Mouse (Mus musculus) MEL (cell line): ENCODE measurements around the gene Bmpr1b.

ENCODE experiments used
- CHD2 ChIP-seq: IDR thresholded peaks from 2 replicates; pipeline ENCODE4 v1.6.1; 2011; ENCODE audit warnings: low read length, improper control_type of control experiment
- CTCF ChIP-seq, 3 experiments: IDR thresholded peaks in 2 of 3; conservative IDR thresholded peaks in 1 of 3; 2 replicates each; pipeline ENCODE4 v1.5.1; 2011 to 2012; ENCODE audit warnings: low read length in 3 of 3, low read depth in 2 of 3, mild to moderate bottlenecking in 2 of 3, improper control_type of control experiment in 1 of 3, inconsistent platforms in 1 of 3, mixed read lengths in 1 of 3, moderate library complexity in 1 of 3; ENCODE audit not compliant: control insufficient read depth in 1 of 3, insufficient read depth in 1 of 3, poor library complexity in 1 of 3, severe bottlenecking in 1 of 3
- EP300 ChIP-seq, 2 experiments: IDR thresholded peaks; 2 replicates each; pipeline ENCODE4 v1.6.1; 2011; ENCODE audit warnings: improper control_type of control experiment in 2 of 2, low read length in 2 of 2, low read depth in 1 of 2, mild to moderate bottlenecking in 1 of 2
- ETS1 ChIP-seq: IDR thresholded peaks from 2 replicates; pipeline ENCODE4 v1.6.1; 2012; ENCODE audit warnings: low read depth, mild to moderate bottlenecking, inconsistent platforms, low read length, improper control_type of control experiment, moderate library complexity
- HCFC1 ChIP-seq: IDR thresholded peaks from 2 replicates; pipeline ENCODE4 v1.6.1; 2012; ENCODE audit warnings: low read depth, mild to moderate bottlenecking, inconsistent platforms, low read length, improper control_type of control experiment, moderate library complexity
- KAT2A ChIP-seq: conservative IDR thresholded peaks from 2 replicates; pipeline ENCODE4 v1.6.1; 2012; ENCODE audit warnings: low read depth, low read length, improper control_type of control experiment, inconsistent platforms
- MAZ ChIP-seq: IDR thresholded peaks from 2 replicates; pipeline ENCODE4 v1.6.1; 2012; ENCODE audit warnings: low read depth, mild to moderate bottlenecking, inconsistent platforms, low read length, improper control_type of control experiment
- MXI1 ChIP-seq: IDR thresholded peaks from 2 replicates; pipeline ENCODE4 v1.6.1; 2011; ENCODE audit warnings: mild to moderate bottlenecking, low read depth, low read length, improper control_type of control experiment
- POLR2A ChIP-seq, 2 experiments: IDR thresholded peaks; 2 replicates each; pipeline ENCODE4 v1.6.1; 2011 to 2012; ENCODE audit warnings: low read length in 2 of 2, mild to moderate bottlenecking in 2 of 2, control low read depth in 1 of 2, improper control_type of control experiment in 1 of 2, low read depth in 1 of 2, moderate library complexity in 1 of 2; ENCODE audit not compliant: control insufficient read depth in 1 of 2, insufficient read depth in 1 of 2, poor library complexity in 1 of 2
- POLR2AphosphoS2 ChIP-seq: IDR thresholded peaks from 2 replicates; pipeline ENCODE4 v1.6.1; 2011; ENCODE audit warnings: low read length, improper control_type of control experiment
- TAL1 ChIP-seq: IDR thresholded peaks from 2 replicates; pipeline ENCODE4 v1.6.1; 2012; ENCODE audit warnings: mild to moderate bottlenecking, inconsistent platforms, low read length, moderate library complexity, mixed read lengths
- USF2 ChIP-seq, 2 experiments: IDR thresholded peaks; 2 replicates each; pipeline ENCODE4 v1.6.1; 2011 to 2012; ENCODE audit warnings: improper control_type of control experiment in 2 of 2, low read length in 2 of 2, borderline replicate concordance in 1 of 2, inconsistent platforms in 1 of 2, low read depth in 1 of 2, mild to moderate bottlenecking in 1 of 2; ENCODE audit not compliant: insufficient read depth in 1 of 2

DNA sequence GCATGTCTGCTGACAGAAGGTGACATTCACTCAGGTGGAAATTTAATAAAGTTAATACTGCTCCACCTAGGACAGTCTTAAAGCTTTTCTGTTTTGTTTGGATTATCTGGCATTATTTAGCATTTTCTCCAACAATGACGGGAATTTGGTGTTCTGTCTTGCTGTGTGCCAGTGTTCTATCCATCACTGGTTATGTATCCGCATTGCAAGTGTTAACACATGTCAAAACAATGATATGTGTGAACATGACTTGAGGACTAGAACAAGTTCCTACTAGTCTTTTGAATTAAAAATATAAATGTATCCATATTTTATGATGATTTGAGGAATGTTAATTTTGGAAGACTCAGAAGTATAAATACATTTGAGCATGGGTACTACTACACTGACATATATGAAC is 269.7 kb downstream of the Bmpr1b start:
- TF ChIP-seq EP300 (IDR thresholded peaks at IDR 0.05; ENCODE audit: low read depth in 1 of 2, low read length in 2 of 2) (no peak), POLR2A (IDR thresholded peaks at IDR 0.05; ENCODE audit: control insufficient read depth in 1 of 2, insufficient read depth in 1 of 2, low read depth in 1 of 2, low read length in 2 of 2, poor library complexity in 1 of 2) (no peak), TAL1 (no peak), CTCF (IDR thresholded peaks at IDR 0.05 in 2 of 3, conservative IDR thresholded peaks at IDR 0.05 in 1 of 3; ENCODE audit: control insufficient read depth in 1 of 3, insufficient read depth in 1 of 3, low read depth in 2 of 3, low read length in 3 of 3, poor library complexity in 1 of 3, severe bottlenecking in 1 of 3) (no peak), POLR2AphosphoS2 (no peak), HCFC1 (no peak), CHD2 (no peak), MXI1 (no peak), MAZ (no peak), USF2 (IDR thresholded peaks at IDR 0.05; ENCODE audit: borderline replicate concordance in 1 of 2, insufficient read depth in 1 of 2, low read depth in 1 of 2, low read length in 2 of 2) (no peak), ETS1 (no peak), KAT2A (no peak)
